Mouse (Mus musculus) heart, embryonic 14.5 days (tissue): ENCODE measurements around the gene Cacna1c. TPM values are rescaled to one million over a fixed set of nuclear protein-coding genes. Genes with fewer than 3 reads are reported as not detected.

ENCODE experiments used
- ATAC-seq: fragments of 200-750 bp; cut with Nextera tagmentation; 2 replicates; pipeline ENCODE4 v1.8.0; 2017; ENCODE audit warnings: low read depth, moderate TSS enrichment; ENCODE audit not compliant: insufficient number of reproducible peaks, insufficient read depth, low FRiP score
- H3K27ac ChIP-seq, 2 experiments: fragments of 200-500 bp in 1 of 2; fragments of 300-500 bp in 1 of 2; sonication (generic) in 1 of 2; replicated peaks in 1 of 2; 2 replicates each; pipeline ENCODE4 v1.5.1; 2012 to 2014; ENCODE audit warnings: low read depth in 2 of 2, low read length in 2 of 2, control low read depth in 1 of 2, mild to moderate bottlenecking in 1 of 2, mixed read lengths in 1 of 2; ENCODE audit not compliant: control insufficient read depth in 1 of 2, insufficient read depth in 1 of 2
- H3K27me3 ChIP-seq: fragments of 300-500 bp; sonication (generic); 2 replicates; pipeline ENCODE4 v1.6.1; 2014; ENCODE audit warnings: mild to moderate bottlenecking, low read length, control low read depth; ENCODE audit not compliant: control insufficient read depth, insufficient read depth
- H3K36me3 ChIP-seq: fragments of 300-500 bp; sonication (generic); 2 replicates; pipeline ENCODE4 v1.6.1; 2014; ENCODE audit warnings: mild to moderate bottlenecking, control low read depth, low read length, mixed read lengths; ENCODE audit not compliant: control insufficient read depth, insufficient read depth
- H3K4me1 ChIP-seq, 2 experiments: fragments of 200-500 bp in 1 of 2; fragments of 300-500 bp in 1 of 2; sonication (generic) in 1 of 2; 2 replicates each; pipeline ENCODE4 v1.6.1; 2012 to 2014; ENCODE audit warnings: low read length in 2 of 2, control low read depth in 1 of 2, mixed read lengths in 1 of 2; ENCODE audit not compliant: control insufficient read depth in 2 of 2, insufficient read depth in 2 of 2
- H3K4me2 ChIP-seq: fragments of 300-500 bp; sonication (generic); 2 replicates; pipeline ENCODE4 v1.6.1; 2014; ENCODE audit warnings: mild to moderate bottlenecking, low read length
- H3K4me3 ChIP-seq, 2 experiments: fragments of 200-500 bp in 1 of 2; fragments of 300-500 bp in 1 of 2; sonication (generic) in 1 of 2; 2 replicates each; pipeline ENCODE4 v1.5.1; 2012 to 2014; ENCODE audit warnings: low read length in 2 of 2, mild to moderate bottlenecking in 2 of 2, control low read depth in 1 of 2, low read depth in 1 of 2, moderate library complexity in 1 of 2; ENCODE audit not compliant: control insufficient read depth in 1 of 2, insufficient read depth in 1 of 2
- H3K9ac ChIP-seq: fragments of 300-500 bp; sonication (generic); 2 replicates; pipeline ENCODE4 v1.6.1; 2014; ENCODE audit warnings: mild to moderate bottlenecking, low read length
- H3K9me3 ChIP-seq: fragments of 300-500 bp; sonication (generic); 2 replicates; pipeline ENCODE4 v1.6.1; 2016; ENCODE audit warnings: low read length, control low read depth; ENCODE audit not compliant: control insufficient read depth
- WGBS: fragments of 180-500 bp; shearing (Covaris S2); extraction: QIAGEN DNeasy Blood & Tissue Kit; methylation state at CpG from one replicate; pipeline ENCODE4 v1.1.7; 2014; 5-methylcytosine and 5-hydroxymethylcytosine counted together
- polyA plus RNA-seq: library from polyadenylated mRNA; unstranded; fragments of >200 nt; fragmentation: Nextera tagmentation; extraction: Ambion mirVana; gene quantifications from 2 replicates; pipeline ENCODE4 v1.2.1, GENCODE M21; 2014

Cacna1c gene
- polyA plus RNA-seq, 1 experiment from 2014 or later: 60.9 TPM

GRCm38 (mm10) chr6:118852131-118852530 is 344.1 kb downstream of the Cacna1c start:
- 61% methylated on average over 6 of the region's 6 CpGs for WGBS
- ATAC-seq: no peak
- Histone ChIP-seq H3K36me3 (no peaks in the 10 kb centered on the region), H3K27me3 (no peaks in the 10 kb centered on the region), H3K27ac (no peak overlapping the region), H3K4me3 (no peak overlapping the region), H3K9me3 (no peaks in the 10 kb centered on the region), H3K4me1 (peaks cover 14 to 30% of the 10 kb centered on the region in 2 experiments), H3K4me2 (no peak overlapping the region), H3K9ac (no peak overlapping the region)

GRCm38 (mm10) chr6:118851086-118851485 is 345.1 kb downstream of the Cacna1c start:
- Histone ChIP-seq H3K4me3 (no peak overlapping the region), H3K27ac (no peak overlapping the region), H3K36me3 (no peaks in the 10 kb centered on the region), H3K4me2 (no peak overlapping the region), H3K9ac (no peak overlapping the region), H3K4me1 (peaks cover 21 to 40% of the 10 kb centered on the region in 2 experiments), H3K9me3 (no peaks in the 10 kb centered on the region), H3K27me3 (no peaks in the 10 kb centered on the region)
- ATAC-seq: no peak
- WGBS: 93% methylated on average over 3 of the region's 3 CpGs

- Histone ChIP-seq H3K4me2 (no peak overlapping the region), H3K9me3 (no peaks in the 10 kb centered on the region), H3K27ac (no peak overlapping the region; a peak in 1 of 4 replicates), H3K4me3 (no peak overlapping the region), H3K4me1 (peaks cover 30 to 62% of the 10 kb centered on the region in 2 experiments), H3K27me3 (no peaks in the 10 kb centered on the region), H3K36me3 (no peaks in the 10 kb centered on the region), H3K9ac (no peak overlapping the region)
- ATAC-seq: peak; percentile 34
- WGBS: 40% methylated on average over 2 of the region's 2 CpGs
These were observed 347.6 kb downstream of the Cacna1c start for GRCm38 (mm10) chr6:118848640-118849039.

- Histone ChIP-seq H3K9ac (peak overlapping the region; percentile 35; the same call in 1 of the 2 replicates), H3K27me3 (no peaks in the 10 kb centered on the region), H3K27ac (peak overlapping the region; percentile 29 to 69; a peak in 3 of 4 replicates), H3K4me2 (no peak overlapping the region), H3K9me3 (no peaks in the 10 kb centered on the region), H3K4me1 (peaks cover 30 to 71% of the 10 kb centered on the region in 2 experiments), H3K4me3 (no peak overlapping the region), H3K36me3 (no peaks in the 10 kb centered on the region)
- 58% methylated on average over 13 of the region's 13 CpGs for WGBS
- ATAC-seq: no peak
These were observed 348.5 kb downstream of the Cacna1c start for GRCm38 (mm10) chr6:118847751-118848150.

- 0 out of 2 replicates have a peak, but pooled peaks have one; percentile 38 for ATAC-seq
- Histone ChIP-seq H3K9me3 (no peaks in the 10 kb centered on the region), H3K36me3 (no peaks in the 10 kb centered on the region), H3K27me3 (no peaks in the 10 kb centered on the region), H3K9ac (no peak overlapping the region), H3K4me2 (no peak overlapping the region), H3K4me3 (no peak overlapping the region), H3K4me1 (peaks cover 35 to 84% of the 10 kb centered on the region in 2 experiments), H3K27ac (no peak overlapping the region)
- 15% methylated on average over 2 of the region's 2 CpGs for WGBS
These were observed 350.4 kb downstream of the Cacna1c start for GRCm38 (mm10) chr6:118845829-118846228.

GRCm38 (mm10) chr6:118845180-118845579 is 351.0 kb downstream of the Cacna1c start:
- 65% methylated on average over 6 of the region's 6 CpGs for WGBS
- Histone ChIP-seq H3K9ac (no peak overlapping the region), H3K27me3 (no peaks in the 10 kb centered on the region), H3K9me3 (no peaks in the 10 kb centered on the region), H3K4me3 (no peak overlapping the region), H3K4me1 (peaks cover 32 to 90% of the 10 kb centered on the region in 2 experiments), H3K27ac (no peak overlapping the region), H3K4me2 (no peak overlapping the region), H3K36me3 (no peaks in the 10 kb centered on the region)
- ATAC-seq: no peak

- no peak for ATAC-seq
- Histone ChIP-seq H3K36me3 (no peaks in the 10 kb centered on the region), H3K4me1 (peaks cover 46 to 98% of the 10 kb centered on the region in 2 experiments), H3K27me3 (no peaks in the 10 kb centered on the region), H3K4me3 (no peak overlapping the region), H3K27ac (no peak overlapping the region), H3K9me3 (no peaks in the 10 kb centered on the region), H3K9ac (no peak overlapping the region), H3K4me2 (no peak overlapping the region)
- WGBS: 63% methylated on average over 8 of the region's 8 CpGs
These were observed 352.7 kb downstream of the Cacna1c start for GRCm38 (mm10) chr6:118843566-118843965.

GRCm38 (mm10) chr6:118841892-118842291 is 354.3 kb downstream of the Cacna1c start:
- Histone ChIP-seq H3K27ac (no peak overlapping the region), H3K9ac (no peak overlapping the region), H3K4me1 (peaks cover 41 to 87% of the 10 kb centered on the region in 2 experiments), H3K4me2 (no peak overlapping the region), H3K4me3 (no peak overlapping the region), H3K27me3 (no peaks in the 10 kb centered on the region), H3K9me3 (no peaks in the 10 kb centered on the region), H3K36me3 (no peaks in the 10 kb centered on the region)
- no peak for ATAC-seq
- WGBS: 76% methylated on average over 2 of the region's 2 CpGs
